Mouse (Mus musculus) MEL (cell line): ENCODE results near the gene Slitrk3. TPM values are rescaled to one million over a fixed set of nuclear protein-coding genes. Genes with fewer than 3 reads are reported as not detected.
A peak's percentile ranks its signal among the peaks of the same experiment; 100 is the strongest.

Experiments used
- DNase-seq: peaks from one replicate; pipeline ENCODE4 v3.0.0; 2011; ENCODE audit warnings: low read depth, low spot score
- H3K27ac ChIP-seq: 2 replicates; pipeline ENCODE4 v1.5.1; 2012; ENCODE audit warnings: low read depth, mild to moderate bottlenecking, control low read depth, low read length, moderate library complexity; ENCODE audit not compliant: control insufficient read depth
- H3K27me3 ChIP-seq, 2 experiments: fragments of 150-350 bp in 1 of 2; sonication (generic) in 1 of 2; 2 replicates each; pipeline ENCODE4 v1.6.1; 2012; ENCODE audit warnings: low read length in 2 of 2, mild to moderate bottlenecking in 2 of 2, improper control_type of control experiment in 1 of 2, moderate library complexity in 1 of 2; ENCODE audit not compliant: insufficient read depth in 2 of 2, control insufficient read depth in 1 of 2
- H3K36me3 ChIP-seq, 2 experiments: 2 replicates each; pipeline ENCODE4 v1.6.1; 2012 to 2014; ENCODE audit warnings: low read length in 2 of 2, improper control_type of control experiment in 1 of 2, inconsistent platforms in 1 of 2, mild to moderate bottlenecking in 1 of 2; ENCODE audit not compliant: insufficient read depth in 2 of 2, control insufficient read depth in 1 of 2
- H3K4me1 ChIP-seq, 2 experiments: fragments of 150-350 bp in 1 of 2; sonication (generic) in 1 of 2; 2 replicates each; pipeline ENCODE4 v1.6.1; 2012; ENCODE audit warnings: low read length in 2 of 2, improper control_type of control experiment in 1 of 2, mild to moderate bottlenecking in 1 of 2; ENCODE audit not compliant: insufficient read depth in 2 of 2, control insufficient read depth in 1 of 2
- H3K4me3 ChIP-seq, 2 experiments: fragments of 150-350 bp in 1 of 2; sonication (generic) in 1 of 2; 2 replicates each; pipeline ENCODE4 v1.5.1; 2012; ENCODE audit warnings: low read depth in 2 of 2, low read length in 2 of 2, mild to moderate bottlenecking in 2 of 2, moderate library complexity in 2 of 2, control low read depth in 1 of 2, improper control_type of control experiment in 1 of 2; ENCODE audit not compliant: control insufficient read depth in 1 of 2, insufficient read depth in 1 of 2
- H3K79me2 ChIP-seq: 2 replicates; pipeline ENCODE4 v1.6.1; 2012; ENCODE audit warnings: mild to moderate bottlenecking, low read length, moderate library complexity; ENCODE audit not compliant: control insufficient read depth, poor library complexity, insufficient read depth
- H3K9ac ChIP-seq: 2 replicates; pipeline ENCODE4 v1.6.1; 2012; ENCODE audit warnings: low read depth, mild to moderate bottlenecking, control low read depth, low read length, moderate library complexity; ENCODE audit not compliant: control insufficient read depth, poor library complexity, severe bottlenecking
- H3K9me3 ChIP-seq: fragments of 150-350 bp; sonication (generic); replicated peaks from 2 replicates; pipeline ENCODE4 v1.6.1; 2012; ENCODE audit warnings: mild to moderate bottlenecking, low read length, improper control_type of control experiment, moderate library complexity; ENCODE audit not compliant: insufficient read depth
- BHLHE40 ChIP-seq: IDR thresholded peaks from 2 replicates; pipeline ENCODE4 v1.6.1; 2012; ENCODE audit warnings: low read depth, mild to moderate bottlenecking, inconsistent platforms, low read length, improper control_type of control experiment, borderline replicate concordance
- CHD1 ChIP-seq: IDR thresholded peaks from 2 replicates; pipeline ENCODE4 v1.6.1; 2012; ENCODE audit warnings: low read depth, mild to moderate bottlenecking, inconsistent platforms, low read length, improper control_type of control experiment
- CHD2 ChIP-seq: IDR thresholded peaks from 2 replicates; pipeline ENCODE4 v1.6.1; 2011; ENCODE audit warnings: low read length, improper control_type of control experiment
- CTCF ChIP-seq, 3 experiments: IDR thresholded peaks in 2 of 3; conservative IDR thresholded peaks in 1 of 3; 2 replicates each; pipeline ENCODE4 v1.5.1; 2011 to 2012; ENCODE audit warnings: low read length in 3 of 3, low read depth in 2 of 3, mild to moderate bottlenecking in 2 of 3, improper control_type of control experiment in 1 of 3, inconsistent platforms in 1 of 3, mixed read lengths in 1 of 3, moderate library complexity in 1 of 3; ENCODE audit not compliant: control insufficient read depth in 1 of 3, insufficient read depth in 1 of 3, poor library complexity in 1 of 3, severe bottlenecking in 1 of 3
- E2F4 ChIP-seq: IDR thresholded peaks from 2 replicates; pipeline ENCODE4 v1.6.1; 2011; ENCODE audit warnings: low read depth, low read length, improper control_type of control experiment, borderline replicate concordance
- EP300 ChIP-seq, 2 experiments: IDR thresholded peaks; 2 replicates each; pipeline ENCODE4 v1.6.1; 2011; ENCODE audit warnings: improper control_type of control experiment in 2 of 2, low read length in 2 of 2, low read depth in 1 of 2, mild to moderate bottlenecking in 1 of 2
- GABPA ChIP-seq: IDR thresholded peaks from 2 replicates; pipeline ENCODE4 v1.6.1; 2012; ENCODE audit warnings: low read depth, mild to moderate bottlenecking, inconsistent platforms, low read length, improper control_type of control experiment, moderate library complexity
- HCFC1 ChIP-seq: IDR thresholded peaks from 2 replicates; pipeline ENCODE4 v1.6.1; 2012; ENCODE audit warnings: low read depth, mild to moderate bottlenecking, inconsistent platforms, low read length, improper control_type of control experiment, moderate library complexity
- JUND ChIP-seq: IDR thresholded peaks from 2 replicates; pipeline ENCODE4 v1.6.1; 2011; ENCODE audit warnings: low read depth, mild to moderate bottlenecking, improper control_type of control experiment, low read length
- MAFK ChIP-seq: IDR thresholded peaks from 2 replicates; pipeline ENCODE4 v1.6.1; 2011; ENCODE audit warnings: low read depth, mild to moderate bottlenecking, low read length, improper control_type of control experiment, borderline replicate concordance
- MAX ChIP-seq: IDR thresholded peaks from 2 replicates; pipeline ENCODE4 v1.6.1; 2011; ENCODE audit warnings: low read length, improper control_type of control experiment
- MAZ ChIP-seq: IDR thresholded peaks from 2 replicates; pipeline ENCODE4 v1.6.1; 2012; ENCODE audit warnings: low read depth, mild to moderate bottlenecking, inconsistent platforms, low read length, improper control_type of control experiment
- MXI1 ChIP-seq: IDR thresholded peaks from 2 replicates; pipeline ENCODE4 v1.6.1; 2011; ENCODE audit warnings: mild to moderate bottlenecking, low read depth, low read length, improper control_type of control experiment
- MYB ChIP-seq: IDR thresholded peaks from 2 replicates; pipeline ENCODE4 v1.6.1; 2011; ENCODE audit warnings: mild to moderate bottlenecking, low read depth, low read length, improper control_type of control experiment
- MYC ChIP-seq: IDR thresholded peaks from 2 replicates; pipeline ENCODE4 v1.6.1; 2011; ENCODE audit warnings: low read depth, mild to moderate bottlenecking, low read length, improper control_type of control experiment, moderate library complexity
- NRF1 ChIP-seq: IDR thresholded peaks from 2 replicates; pipeline ENCODE4 v1.6.1; 2014; ENCODE audit warnings: low read depth, mild to moderate bottlenecking, inconsistent platforms, low read length, improper control_type of control experiment, moderate library complexity; ENCODE audit not compliant: poor library complexity, insufficient read depth, severe bottlenecking
- POLR2A ChIP-seq, 2 experiments: IDR thresholded peaks; 2 replicates each; pipeline ENCODE4 v1.6.1; 2011 to 2012; ENCODE audit warnings: low read length in 2 of 2, mild to moderate bottlenecking in 2 of 2, control low read depth in 1 of 2, improper control_type of control experiment in 1 of 2, low read depth in 1 of 2, moderate library complexity in 1 of 2; ENCODE audit not compliant: control insufficient read depth in 1 of 2, insufficient read depth in 1 of 2, poor library complexity in 1 of 2
- POLR2AphosphoS2 ChIP-seq: IDR thresholded peaks from 2 replicates; pipeline ENCODE4 v1.6.1; 2011; ENCODE audit warnings: low read length, improper control_type of control experiment
- POLR2AphosphoS5 ChIP-seq: IDR thresholded peaks from 2 replicates; pipeline ENCODE4 v1.6.1; 2012; ENCODE audit warnings: low read depth, borderline replicate concordance, mild to moderate bottlenecking, inconsistent platforms, low read length, moderate library complexity, mixed read lengths
- RAD21 ChIP-seq: IDR thresholded peaks from 2 replicates; pipeline ENCODE4 v1.6.1; 2011; ENCODE audit warnings: mild to moderate bottlenecking, low read depth, low read length, improper control_type of control experiment
- SIN3A ChIP-seq: IDR thresholded peaks from 2 replicates; pipeline ENCODE4 v1.6.1; 2012; ENCODE audit warnings: low read length, improper control_type of control experiment, inconsistent platforms
- SMC3 ChIP-seq: IDR thresholded peaks from 2 replicates; pipeline ENCODE4 v1.6.1; 2011; ENCODE audit warnings: low read depth, low read length, improper control_type of control experiment
- TAL1 ChIP-seq: IDR thresholded peaks from 2 replicates; pipeline ENCODE4 v1.6.1; 2012; ENCODE audit warnings: mild to moderate bottlenecking, inconsistent platforms, low read length, moderate library complexity, mixed read lengths
- TBP ChIP-seq: IDR thresholded peaks from 2 replicates; pipeline ENCODE4 v1.8.0; 2011; ENCODE audit warnings: low read depth, low read length, improper control_type of control experiment
- USF1 ChIP-seq: IDR thresholded peaks from 2 replicates; pipeline ENCODE4 v1.6.1; 2014; ENCODE audit warnings: low read depth, mild to moderate bottlenecking, inconsistent platforms, low read length, improper control_type of control experiment, moderate library complexity
- ZC3H11A ChIP-seq: IDR thresholded peaks from 2 replicates; pipeline ENCODE4 v1.6.1; 2012; ENCODE audit warnings: low read depth, mild to moderate bottlenecking, inconsistent platforms, low read length, improper control_type of control experiment
- ZMIZ1 ChIP-seq: IDR thresholded peaks from 2 replicates; pipeline ENCODE4 v1.6.1; 2012; ENCODE audit warnings: low read depth, mild to moderate bottlenecking, inconsistent platforms, low read length, improper control_type of control experiment, moderate library complexity
- polyA plus RNA-seq, 2 experiments: library from polyadenylated mRNA; stranded (reverse) in 1 of 2; unstranded in 1 of 2; fragments of >175 nt in 1 of 2; fragments of >200 nt in 1 of 2; gene quantifications; 2 replicates each; pipeline versions ENCODE4 v1.2.1 to v1.2.4; 2012; ENCODE audit warnings: low replicate concordance in 2 of 2, low read depth in 1 of 2; ENCODE audit not compliant: insufficient read length in 2 of 2, insufficient read depth in 1 of 2, missing spikeins in 1 of 2
- total RNA-seq: library from RNA; depleted of rRNA; stranded (reverse); fragments of 300-350 nt; gene quantifications from 2 replicates; pipeline ENCODE4 v1.2.3, GENCODE M21; 2012

Gene Slitrk3
- total and polyA plus RNA-seq, 3 experiments = not detected

DNA sequence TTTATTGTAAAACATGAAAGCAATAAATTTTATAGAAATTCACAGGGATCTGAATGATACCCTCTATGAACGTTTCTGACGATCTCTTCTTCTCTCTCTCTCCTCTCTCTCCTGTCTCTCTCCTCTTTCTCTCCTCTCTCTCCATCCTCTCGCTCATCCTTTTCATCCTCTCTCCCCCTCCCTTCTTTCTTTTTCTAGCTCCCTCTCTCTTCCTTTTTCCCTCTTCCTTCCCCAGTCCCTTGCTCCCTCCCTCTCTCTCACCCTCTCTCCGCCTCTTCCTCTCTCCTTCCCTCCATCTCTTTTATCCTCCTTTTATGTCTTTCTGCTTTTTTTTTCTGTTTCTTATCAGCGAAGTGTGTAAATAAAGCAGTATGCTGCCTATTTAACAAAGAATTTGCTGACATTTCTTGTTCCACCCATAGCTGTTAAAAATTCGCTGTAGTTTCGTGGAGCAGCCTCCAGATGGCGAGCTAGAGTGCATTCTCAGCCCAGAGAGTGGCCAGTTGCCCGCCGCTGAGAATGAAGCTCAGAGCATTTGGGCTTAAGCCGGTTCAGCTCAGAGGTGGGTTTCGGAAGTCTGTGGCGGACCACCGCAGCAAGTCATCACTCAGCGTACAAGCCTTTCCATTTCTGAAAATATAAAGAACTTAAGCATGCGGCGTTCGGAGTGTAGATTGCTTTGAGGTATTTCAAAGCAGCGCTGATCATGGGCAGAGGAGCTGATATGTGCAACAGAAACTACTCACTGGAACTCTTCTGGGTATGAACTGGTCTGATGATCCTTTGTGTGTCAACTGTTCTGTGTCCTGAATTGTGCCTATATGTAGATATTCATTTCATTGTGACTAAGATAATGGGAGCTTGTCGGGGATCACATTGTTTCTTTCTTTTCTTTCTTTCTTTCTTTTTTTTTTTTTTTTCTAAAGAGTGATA, 8.5 kb upstream of the Slitrk3 start:
- Histone ChIP-seq H3K9me3 (no peaks in the 10 kb centered on the region), H3K4me1 (no peaks in the 10 kb centered on the region), H3K27me3 (no peaks in the 10 kb centered on the region), H3K79me2 (no peaks in the 10 kb centered on the region), H3K27ac (no peak overlapping the region), H3K9ac (no peak overlapping the region), H3K4me3 (no peak overlapping the region), H3K36me3 (no peaks in the 10 kb centered on the region)
- TF ChIP-seq POLR2A (IDR thresholded peaks at IDR 0.05; ENCODE audit: control insufficient read depth in 1 of 2, insufficient read depth in 1 of 2, low read depth in 1 of 2, low read length in 2 of 2, poor library complexity in 1 of 2) = no peak
- TF ChIP-seq CTCF (IDR thresholded peaks at IDR 0.05 in 2 of 3, conservative IDR thresholded peaks at IDR 0.05 in 1 of 3; ENCODE audit: control insufficient read depth in 1 of 3, insufficient read depth in 1 of 3, low read depth in 2 of 3, low read length in 3 of 3, poor library complexity in 1 of 3, severe bottlenecking in 1 of 3) = peak; percentile 10 to 50 (median 46); a peak in 5 of 6 replicates
- no peak for TF ChIP-seq MAZ
- TF ChIP-seq GABPA = no peak
- TF ChIP-seq ZC3H11A = 0 out of 2 replicates have a peak, but pooled peaks have one; percentile 10
- peak; percentile 61 for TF ChIP-seq SMC3
- TF ChIP-seq MYC = no peak
- TF ChIP-seq MAX = no peak
- TF ChIP-seq BHLHE40 = no peak
- TF ChIP-seq RAD21 = peak; percentile 22
- no peak for TF ChIP-seq SIN3A
- TF ChIP-seq CHD1 = no peak
- TF ChIP-seq NRF1 = no peak
- TF ChIP-seq E2F4 = no peak
- TF ChIP-seq HCFC1 = no peak
- no peak for TF ChIP-seq TBP
- peak; percentile 4 for DNase-seq

DNA sequence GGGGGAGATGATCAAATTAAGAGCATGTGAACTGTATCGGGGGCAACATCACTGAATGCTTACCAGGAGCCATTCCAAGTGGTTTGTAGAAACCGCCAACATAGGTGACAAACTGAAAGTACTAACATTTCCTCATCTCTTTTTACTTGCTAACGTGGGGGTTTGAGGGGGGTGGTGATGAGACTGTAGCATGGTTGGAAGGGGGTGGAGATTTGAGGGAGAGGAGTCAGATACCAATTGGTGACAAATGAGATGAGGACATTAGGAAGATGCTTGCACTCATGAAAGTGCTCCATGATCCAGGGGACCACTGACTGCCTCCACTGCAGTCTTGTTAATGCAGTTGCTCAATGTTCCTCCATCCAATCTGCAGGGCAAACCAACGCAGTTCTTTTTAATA, 587 bp upstream of the Slitrk3 start:
- Histone ChIP-seq H3K9me3 (no peaks in the 10 kb centered on the region), H3K36me3 (no peaks in the 10 kb centered on the region), H3K4me3 (no peak overlapping the region), H3K27me3 (no peaks in the 10 kb centered on the region), H3K79me2 (no peaks in the 10 kb centered on the region), H3K4me1 (no peaks in the 10 kb centered on the region), H3K27ac (no peak overlapping the region), H3K9ac (no peak overlapping the region)
- DNase-seq = no peak
- TF ChIP-seq TAL1 (no peak), POLR2AphosphoS2 (no peak), JUND (no peak), MAFK (no peak), MYB (no peak), CHD1 (no peak), ZC3H11A (no peak), BHLHE40 (no peak), ZMIZ1 (no peak), MAZ (no peak), USF1 (no peak), CHD2 (no peak), CTCF (IDR thresholded peaks at IDR 0.05 in 2 of 3, conservative IDR thresholded peaks at IDR 0.05 in 1 of 3; ENCODE audit: control insufficient read depth in 1 of 3, insufficient read depth in 1 of 3, low read depth in 2 of 3, low read length in 3 of 3, poor library complexity in 1 of 3, severe bottlenecking in 1 of 3) (no peak), EP300 (IDR thresholded peaks at IDR 0.05; ENCODE audit: low read depth in 1 of 2, low read length in 2 of 2) (no peak), MYC (no peak), SMC3 (no peak), MXI1 (no peak), MAX (no peak), POLR2AphosphoS5 (no peak)
